9 mouse cellular contexts compared by ENCODE assay signal in the genomic region with DNA sequence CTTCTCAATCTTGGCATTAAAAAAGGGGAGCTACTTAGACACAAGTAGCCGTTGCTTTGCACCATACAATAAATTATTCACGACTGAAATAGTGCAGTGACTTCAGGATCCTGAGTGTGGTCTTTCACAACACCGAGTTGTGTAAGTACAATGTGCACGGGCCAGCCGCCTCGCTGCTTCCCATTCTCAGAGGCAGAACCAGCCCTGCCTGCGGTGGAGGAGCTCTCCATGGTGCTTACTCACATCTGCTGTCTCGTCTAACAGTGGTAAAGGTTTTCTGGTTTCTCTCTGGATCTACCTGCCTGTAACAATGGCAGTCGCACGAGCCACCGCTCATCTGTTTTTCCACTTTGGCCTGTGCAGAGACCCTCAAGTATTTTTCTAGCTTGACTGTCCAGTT. TPM values are rescaled to one million over a fixed set of nuclear protein-coding genes. Genes with fewer than 3 reads are reported as not detected.
A peak's percentile ranks its signal among the peaks of the same experiment; 100 is the strongest.
DNase-seq lines count a peak whose midpoint lies in the region; ATAC-seq and TF ChIP-seq lines count a peak whose summit lies in the region.
"Had no signal": no experiment of that assay in that cellular context is flagged by ENCODE, and none has a peak within 500 bp of the region (broad histone marks: within the 10 kb centered on the region; RNA-seq: fewer than 3 reads in every experiment).

No protein-coding gene starts in this region.

- ATAC-seq in heart, embryonic 11.5 days (replicated peaks; ENCODE audit: insufficient number of reproducible peaks, low FRiP score, low TSS enrichment), result no peak
- peak; percentile 90 for ATAC-seq in common myeloid progenitor, adult 5-6 weeks (replicated peaks; ENCODE audit: low read depth, poor library complexity, severe bottlenecking)
- peak; percentile 92 for ATAC-seq in megakaryocyte, adult 5-6 weeks (ENCODE audit: poor library complexity, severe bottlenecking)
- ATAC-seq in forebrain, postnatal 0 days, result no peak
- ATAC-seq: Patski had no signal

- no peaks in the 10 kb centered on the region for H3K27me3 ChIP-seq in heart, embryonic 11.5 days (ENCODE audit: control insufficient read depth, insufficient read depth, low read length)
- H3K27me3 ChIP-seq in forebrain, postnatal 0 days (ENCODE audit: insufficient read depth, low read length), result no peaks in the 10 kb centered on the region
- H3K27me3 ChIP-seq: Patski had no signal

- peak; percentile 89 for DNase-seq in heart, adult 11 months
- DNase-seq in CD4-positive helper T cell, adult 2 months (ENCODE audit: low read depth, low spot score), result peak; percentile 64
- peak; percentile 74 for DNase-seq in induced T-regulatory cell, adult 2 months (ENCODE audit: low read depth)
- peak; percentile 77 for DNase-seq in testis, postnatal 10 days (ENCODE audit: low spot score)
- no peak for DNase-seq in forebrain, postnatal 0 days

- no peak overlapping the region for H3K4me2 ChIP-seq in heart, embryonic 11.5 days
- H3K4me2 ChIP-seq in forebrain, postnatal 0 days (ENCODE audit: low read depth), result no peak overlapping the region

- no peaks in the 10 kb centered on the region for H3K9me3 ChIP-seq in heart, embryonic 11.5 days (replicated peaks; ENCODE audit: control insufficient read depth, low read length)
- H3K9me3 ChIP-seq in forebrain, postnatal 0 days (ENCODE audit: low read length), result no peaks in the 10 kb centered on the region

- H3K9ac ChIP-seq in heart, embryonic 11.5 days (ENCODE audit: low read depth, low read length), result no peak overlapping the region
- H3K9ac ChIP-seq in forebrain, postnatal 0 days, result no peak overlapping the region

- H3K4me1 ChIP-seq in heart, embryonic 11.5 days (ENCODE audit: control insufficient read depth, insufficient read depth, low read length), result peaks cover 5% of the 10 kb centered on the region; the same call in 1 of the 2 replicates
- peaks cover 8% of the 10 kb centered on the region; the same call in 1 of the 2 replicates for H3K4me1 ChIP-seq in forebrain, postnatal 0 days (ENCODE audit: insufficient read depth)

- 17% methylated on average over 11 of the region's 11 CpGs for WGBS in heart, embryonic 11.5 days (ENCODE audit: insufficient replicate concordance)
- WGBS in forebrain, postnatal 0 days, result 28% methylated on average over 11 of the region's 11 CpGs

- no peaks in the 10 kb centered on the region for H3K36me3 ChIP-seq in heart, embryonic 11.5 days (ENCODE audit: control insufficient read depth, insufficient read depth, low read length)
- H3K36me3 ChIP-seq in forebrain, postnatal 0 days (ENCODE audit: insufficient read depth), result no peaks in the 10 kb centered on the region

- H3K27ac ChIP-seq in heart, embryonic 11.5 days (ENCODE audit: low read depth, low read length), result no peak overlapping the region
- H3K27ac ChIP-seq in forebrain, postnatal 0 days (ENCODE audit: low read depth, low read length), result no peak overlapping the region

- no peak overlapping the region for H3K4me3 ChIP-seq in heart, embryonic 11.5 days (ENCODE audit: low read depth, low read length)
- H3K4me3 ChIP-seq in forebrain, postnatal 0 days (ENCODE audit: low read depth, low read length), result no peak overlapping the region

- no peak for TF ChIP-seq CTCF in forebrain, postnatal 0 days (IDR thresholded peaks at IDR 0.05; ENCODE audit: low read depth)

RNA-seq across cellular contexts. Expression of a gene that starts 5.0 kb away (rescaled TPM):
- 23.4 and 24.4 TPM in 2 replicates for polyA plus RNA-seq in heart, embryonic 11.5 days (2014; fragmentation: Nextera tagmentation; extraction: Ambion mirVana)
- total RNA-seq in common myeloid progenitor, adult 5-6 weeks (2017), result 25.8 and 32.2 TPM in 2 replicates
- 21.3 and 22.9 TPM in 2 replicates for total RNA-seq in megakaryocyte, adult 5-6 weeks (2015)
- total RNA-seq in megakaryocyte, adult 5-6 weeks (2017), result 22.6 and 26.1 TPM in 2 replicates
- 86.5 and 96.3 TPM in 2 replicates for total RNA-seq in forebrain, postnatal 0 days (2014; rRNA removed)
- 61.0 and 70.6 TPM in 2 replicates for polyA plus RNA-seq in forebrain, postnatal 0 days (2015; fragmentation: Nextera tagmentation; extraction: Ambion mirVana)

RNA-seq across cellular contexts. Expression of a gene that starts 11.9 kb away (rescaled TPM):
- polyA plus RNA-seq in heart, embryonic 11.5 days (2014; fragmentation: Nextera tagmentation; extraction: Ambion mirVana), result 20.0 and 22.0 TPM in 2 replicates
- total RNA-seq in common myeloid progenitor, adult 5-6 weeks (2017), result 52.5 and 58.7 TPM in 2 replicates
- total RNA-seq in megakaryocyte, adult 5-6 weeks (2015), result 14.0 and 16.6 TPM in 2 replicates
- 38.5 and 39.8 TPM in 2 replicates for total RNA-seq in megakaryocyte, adult 5-6 weeks (2017)
- 22.2 and 31.0 TPM in 2 replicates for total RNA-seq in forebrain, postnatal 0 days (2014; rRNA removed)
- 26.0 and 31.7 TPM in 2 replicates for polyA plus RNA-seq in forebrain, postnatal 0 days (2015; fragmentation: Nextera tagmentation; extraction: Ambion mirVana)

RNA-seq across cellular contexts. Expression of a gene that starts 48.6 kb away (rescaled TPM):
- not detected in 2 replicates for polyA plus RNA-seq in heart, embryonic 11.5 days (2014; fragmentation: Nextera tagmentation; extraction: Ambion mirVana)
- total RNA-seq in common myeloid progenitor, adult 5-6 weeks (2017), result not detected in 2 replicates
- not detected in 2 replicates for total RNA-seq in megakaryocyte, adult 5-6 weeks (2015)
- not detected in 2 replicates for total RNA-seq in megakaryocyte, adult 5-6 weeks (2017)
- 0.57 TPM in 1 of 2 replicates, not detected in the other for total RNA-seq in forebrain, postnatal 0 days (2014; rRNA removed)
- not detected in 2 replicates for polyA plus RNA-seq in forebrain, postnatal 0 days (2015; fragmentation: Nextera tagmentation; extraction: Ambion mirVana)
- polyA plus RNA-seq: Patski had no signal

Comparison
In these comparisons a context has a peak if more than half of its experiments do, and no peak if none do; other contexts are left out.
1. ATAC-seq: peak in common myeloid progenitor, adult 5-6 weeks (single experiment) and megakaryocyte, adult 5-6 weeks (single experiment); none in heart, embryonic 11.5 days (single experiment) and forebrain, postnatal 0 days (single experiment).